Mouse (Mus musculus) bone marrow macrophage, adult 2 months (primary cell): ENCODE measurements around the gene Prlr. TPM values are rescaled to one million over a fixed set of nuclear protein-coding genes. Genes with fewer than 3 reads are reported as not detected.

Experiments used
- H3K27ac ChIP-seq: 2 replicates; pipeline ENCODE4 v1.5.1; 2012; ENCODE audit warnings: low read depth, low read length; ENCODE audit not compliant: insufficient read depth
- H3K4me1 ChIP-seq: 2 replicates; pipeline ENCODE4 v1.6.1; 2012; ENCODE audit warnings: low read length; ENCODE audit not compliant: control insufficient read depth, insufficient read depth
- H3K4me3 ChIP-seq: 2 replicates; pipeline ENCODE4 v1.5.1; 2012; ENCODE audit warnings: mild to moderate bottlenecking, low read length, moderate library complexity; ENCODE audit not compliant: insufficient read depth
- CTCF ChIP-seq: IDR thresholded peaks from 2 replicates; pipeline ENCODE4 v1.5.1; 2012; ENCODE audit warnings: low read depth, mild to moderate bottlenecking, low read length, moderate library complexity
- POLR2A ChIP-seq: IDR thresholded peaks from 2 replicates; pipeline ENCODE4 v1.6.1; 2012; ENCODE audit warnings: mild to moderate bottlenecking, low read depth, low read length, borderline replicate concordance
- polyA plus RNA-seq: library from polyadenylated mRNA; stranded (reverse); fragments of >200 nt; gene quantifications from 2 replicates; pipeline ENCODE4 v1.2.4, GENCODE M21; 2012; ENCODE audit not compliant: missing spikeins, insufficient read depth, insufficient read length

Gene Prlr
- polyA plus RNA-seq, 1 experiment: not detected

DNA sequence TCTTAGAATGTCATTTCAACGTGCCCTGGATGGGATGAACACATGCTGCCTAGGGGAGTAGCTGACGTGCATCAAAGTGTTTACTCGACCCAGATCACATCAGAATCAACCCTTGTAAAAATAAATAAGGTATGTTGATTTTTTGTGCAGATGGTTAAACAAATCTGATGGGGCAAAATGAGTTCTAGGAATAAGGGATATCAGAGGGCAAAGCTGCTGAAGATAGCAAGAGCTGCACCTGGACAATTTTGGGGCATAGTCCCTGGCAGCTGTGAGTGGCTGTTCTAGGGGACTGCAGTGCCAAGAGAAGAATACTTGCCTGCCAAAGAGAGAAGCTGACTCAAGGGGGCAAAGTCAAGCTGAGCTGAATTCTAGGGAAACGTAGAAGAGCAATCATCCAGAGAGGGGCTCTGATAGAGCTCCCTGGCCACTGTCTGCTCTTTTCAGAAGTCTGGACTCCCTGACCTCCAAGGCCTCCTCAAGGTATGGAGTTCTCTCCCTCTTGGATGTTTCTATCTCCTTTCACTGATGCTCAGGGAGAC is 46.6 kb downstream of the Prlr start:
- H3K4me1 ChIP-seq: no peaks in the 10 kb centered on the region
- TF ChIP-seq CTCF (no peak), POLR2A (no peak)
- no peak overlapping the region for H3K4me3 ChIP-seq
- H3K27ac ChIP-seq: no peak overlapping the region

DNA sequence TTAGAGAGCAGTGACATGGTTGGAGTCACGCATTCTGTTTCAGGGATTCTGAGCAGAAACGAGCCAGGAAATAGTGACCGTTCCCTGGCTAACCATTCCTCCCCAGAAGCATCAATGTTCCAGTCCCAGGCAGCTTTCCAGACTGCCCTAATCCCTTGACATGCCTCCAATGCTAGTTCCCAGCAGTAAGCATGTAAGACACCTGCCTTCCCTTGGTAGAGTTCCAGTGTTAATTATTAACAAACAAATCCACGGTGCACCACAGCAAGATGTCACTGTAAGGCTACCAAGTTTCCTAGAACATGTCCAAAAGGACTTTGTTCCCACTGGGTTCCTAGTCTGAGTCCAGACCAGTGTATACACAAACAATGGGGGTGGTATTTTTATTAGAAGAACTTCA is 48.7 kb downstream of the Prlr start:
- no peak for TF ChIP-seq POLR2A
- TF ChIP-seq CTCF: no peak

GRCm38 (mm10) chr15:10228636-10229035 is 51.6 kb downstream of the Prlr start:
- H3K4me3 ChIP-seq: no peak overlapping the region
- no peaks in the 10 kb centered on the region for H3K4me1 ChIP-seq
- H3K27ac ChIP-seq: no peak overlapping the region
- TF ChIP-seq POLR2A (no peak), CTCF (no peak)

More for the DNA sequence above, 48.7 kb downstream of the Prlr start:
- H3K27ac ChIP-seq: no peak overlapping the region
- H3K4me3 ChIP-seq: no peak overlapping the region
- H3K4me1 ChIP-seq: no peaks in the 10 kb centered on the region

DNA sequence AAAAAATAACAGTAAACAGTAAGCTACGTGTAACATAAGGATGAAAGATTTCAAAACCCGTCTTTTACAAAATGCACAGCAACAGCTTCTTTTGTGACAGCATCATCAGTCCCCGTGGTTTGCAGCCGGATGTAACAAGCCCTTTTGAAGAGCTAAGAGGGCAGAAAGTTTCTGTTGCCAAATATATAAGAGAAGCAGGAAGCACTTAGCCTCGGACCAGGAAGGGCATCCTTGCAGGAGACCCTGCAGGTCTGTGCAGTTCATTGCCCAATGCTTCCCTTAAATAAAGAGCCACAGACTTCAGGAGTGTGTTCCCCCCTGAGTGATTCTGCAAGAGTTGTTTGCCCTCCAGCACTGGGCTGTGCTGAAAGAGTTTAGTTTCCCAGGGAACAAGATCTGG is 58.9 kb downstream of the Prlr start:
- H3K4me1 ChIP-seq: no peaks in the 10 kb centered on the region
- no peak overlapping the region for H3K4me3 ChIP-seq
- H3K27ac ChIP-seq: no peak overlapping the region
- TF ChIP-seq POLR2A (no peak), CTCF (no peak)

DNA sequence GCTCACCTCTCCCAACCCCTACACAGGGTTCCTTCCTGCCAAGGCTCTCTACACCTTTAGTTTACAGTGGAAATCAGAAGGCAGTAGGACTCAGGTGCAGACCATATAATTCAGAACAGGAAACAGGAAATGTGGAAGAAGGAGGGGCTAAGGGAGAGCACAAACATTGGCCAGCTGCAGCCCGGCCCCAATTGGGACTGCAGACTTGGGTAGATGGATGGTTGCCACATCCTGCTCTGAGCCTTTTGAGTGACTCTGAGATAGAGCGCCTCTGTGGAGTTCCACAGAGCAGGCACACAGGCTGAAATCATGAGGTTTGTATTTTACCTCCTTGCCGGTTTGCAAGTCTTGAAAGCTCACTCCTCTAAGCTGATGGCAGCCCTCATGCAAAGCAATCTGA is 59.8 kb downstream of the Prlr start:
- no peak overlapping the region for H3K27ac ChIP-seq
- no peak overlapping the region for H3K4me3 ChIP-seq
- H3K4me1 ChIP-seq: no peaks in the 10 kb centered on the region
- no peak for TF ChIP-seq POLR2A
- no peak for TF ChIP-seq CTCF

GRCm38 (mm10) chr15:10238454-10238853 is 61.4 kb downstream of the Prlr start:
- no peaks in the 10 kb centered on the region for H3K4me1 ChIP-seq
- no peak overlapping the region for H3K27ac ChIP-seq
- H3K4me3 ChIP-seq: no peak overlapping the region
- TF ChIP-seq CTCF: no peak
- TF ChIP-seq POLR2A: no peak

GRCm38 (mm10) chr15:10240228-10240795 is 63.3 kb downstream of the Prlr start:
- Histone ChIP-seq H3K27ac (no peak overlapping the region), H3K4me1 (no peaks in the 10 kb centered on the region), H3K4me3 (no peak overlapping the region)

DNA sequence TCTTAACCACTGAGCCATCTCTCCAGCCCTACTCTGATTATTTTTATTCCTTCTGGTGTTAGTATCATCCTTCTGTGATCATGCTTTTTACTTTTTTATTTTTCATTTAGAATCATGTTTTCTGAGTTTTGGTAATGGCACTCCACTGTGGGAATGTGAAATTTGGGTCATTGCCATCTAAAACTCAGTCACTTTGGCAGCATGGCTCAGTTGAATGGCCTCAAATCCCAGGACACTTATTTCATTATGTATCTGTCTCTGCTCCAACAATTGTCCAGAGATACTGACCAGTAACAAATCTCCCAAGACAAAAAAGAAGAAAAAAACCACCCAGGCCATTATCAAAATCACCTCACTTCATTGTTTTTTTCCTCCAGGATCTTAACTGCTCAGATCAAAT is 65.2 kb downstream of the Prlr start:
- H3K4me1 ChIP-seq: no peaks in the 10 kb centered on the region
- H3K27ac ChIP-seq: no peak overlapping the region
- no peak overlapping the region for H3K4me3 ChIP-seq
- no peak for TF ChIP-seq CTCF
- TF ChIP-seq POLR2A: no peak

More at GRCm38 (mm10) chr15:10240228-10240795, 63.3 kb downstream of the Prlr start:
- TF ChIP-seq POLR2A (no peak), CTCF (no peak)

GRCm38 (mm10) chr15:10249285-10249684 is 72.2 kb downstream of the Prlr start:
- no peaks in the 10 kb centered on the region for H3K4me1 ChIP-seq
- no peak for TF ChIP-seq CTCF
- no peak for TF ChIP-seq POLR2A
- no peak overlapping the region for H3K27ac ChIP-seq
- H3K4me3 ChIP-seq: no peak overlapping the region

DNA sequence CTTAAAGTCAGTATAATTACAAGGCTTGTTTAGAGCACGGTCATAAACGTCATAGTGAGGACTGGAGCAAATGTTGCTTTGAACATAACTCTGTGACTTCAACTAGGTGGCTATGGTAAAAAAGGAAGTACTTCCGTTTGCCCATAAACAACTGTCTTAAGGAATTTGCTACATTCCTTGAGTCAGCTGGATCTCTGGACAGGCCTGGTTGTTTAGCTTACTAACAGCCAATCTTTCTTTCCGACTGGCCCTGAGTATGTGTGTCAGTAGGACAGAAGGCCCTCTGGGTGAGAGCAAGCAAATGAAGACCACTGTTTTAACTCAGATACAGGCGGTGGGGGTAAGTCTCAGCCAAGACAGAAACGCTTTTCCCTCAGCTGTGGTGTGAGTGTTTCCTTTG is 73.7 kb downstream of the Prlr start:
- H3K4me3 ChIP-seq: no peak overlapping the region
- H3K4me1 ChIP-seq: no peaks in the 10 kb centered on the region
- no peak for TF ChIP-seq CTCF
- no peak overlapping the region for H3K27ac ChIP-seq
